Mouse (Mus musculus): Measurements from ENCODE around the gene Zfp944. TPM values are rescaled to one million over a fixed set of nuclear protein-coding genes. Genes with fewer than 3 reads are reported as not detected.

Zfp944 gene
- polyA plus RNA-seq (2015; fragmentation: Illumina TruSeq; extraction: RNeasy Lipid Tissue Mini Kit (QIAGEN cat#74804); ENCODE audit: low read depth, low replicate concordance): 11.5 TPM

DNA sequence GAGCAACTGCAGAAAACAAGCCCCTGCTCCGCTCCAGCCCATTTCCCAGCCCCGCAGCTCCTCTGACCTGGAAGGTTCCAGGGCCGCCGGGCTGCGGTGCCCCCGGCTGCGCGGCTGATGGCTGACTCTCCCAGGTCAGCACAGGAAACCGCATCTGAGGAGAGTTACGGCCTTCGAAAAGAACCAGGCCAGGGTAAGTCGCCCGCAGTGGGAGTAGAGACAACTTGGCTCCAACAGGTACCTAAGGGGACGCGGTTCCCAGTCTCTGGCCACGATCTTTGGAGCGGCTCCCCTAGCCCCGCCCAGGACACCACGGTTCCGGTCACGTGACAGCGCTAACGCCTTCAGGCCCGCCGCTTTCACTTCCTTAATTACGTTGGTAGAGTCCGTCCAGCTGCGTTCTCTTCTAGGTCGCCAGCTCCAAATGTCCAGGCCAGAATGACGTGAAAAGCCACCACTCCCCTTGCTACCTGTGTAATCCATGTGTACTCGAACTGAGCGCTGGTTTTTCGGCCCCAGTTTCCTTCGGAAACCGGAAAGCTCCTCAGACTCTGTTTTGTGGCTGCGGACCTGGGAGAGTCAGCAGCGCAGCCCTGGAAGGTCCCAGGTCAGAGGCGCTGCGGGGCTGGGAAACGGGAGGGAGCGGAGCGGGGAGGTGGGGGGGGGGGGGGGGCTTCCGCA lies at the start of gene Zfp944, which contains the start of gene Zfp758:
Gene Zfp944 (minus strand): TSS at position 300 of the 681 bp plus-strand sequence.
Gene Zfp758 (plus strand): TSS at position 353 of the 681 bp plus-strand sequence.

DNA sequence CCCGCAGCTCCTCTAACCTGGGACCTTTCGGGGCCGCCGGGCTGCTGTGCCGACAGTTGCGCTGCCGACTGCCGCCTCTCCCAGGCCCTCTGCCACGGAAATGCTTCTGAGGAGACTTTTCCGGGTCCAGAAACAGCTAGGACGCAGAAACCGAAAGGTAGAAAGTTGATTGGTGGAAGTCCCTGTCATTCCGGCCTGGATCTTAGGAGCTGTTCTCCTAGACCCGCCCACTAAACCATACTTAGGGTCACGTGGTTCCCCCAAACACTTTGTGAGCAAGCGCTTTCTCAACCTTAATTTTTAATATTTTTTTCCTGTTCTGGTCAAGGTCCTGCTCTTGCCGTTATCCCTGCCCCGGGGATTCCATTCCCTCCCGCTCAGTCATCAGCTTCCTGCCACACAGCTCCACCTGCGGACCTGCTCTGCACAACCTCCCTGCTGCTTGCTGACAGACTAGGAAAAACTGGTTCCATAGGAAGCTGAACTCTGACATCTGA lies 46.4 kb downstream of the Zfp944 start, which contains the start of gene CT030661.1:
Gene CT030661.1 (minus strand): TSS at position 108 of the 497 bp plus-strand sequence.

Other genes starting within 250 kb of the Zfp944 start
- gene Zfp947, start 195.2 kb downstream of the Zfp944 start, polyA plus RNA-seq (2015; fragmentation: Illumina TruSeq; extraction: RNeasy Lipid Tissue Mini Kit (QIAGEN cat#74804); ENCODE audit: low read depth, low replicate concordance): 0.70 TPM
- 4.9 TPM for gene Zfp994, start 135.8 kb downstream of the Zfp944 start, polyA plus RNA-seq (2015; fragmentation: Illumina TruSeq; extraction: RNeasy Lipid Tissue Mini Kit (QIAGEN cat#74804); ENCODE audit: low read depth, low replicate concordance)
- gene CT030661.1, start 46.6 kb downstream of the Zfp944 start, polyA plus RNA-seq (2015; fragmentation: Illumina TruSeq; extraction: RNeasy Lipid Tissue Mini Kit (QIAGEN cat#74804); ENCODE audit: low read depth, low replicate concordance): 16.3 TPM
- gene Zfp758, start 53 bp upstream of the Zfp944 start, polyA plus RNA-seq (2015; fragmentation: Illumina TruSeq; extraction: RNeasy Lipid Tissue Mini Kit (QIAGEN cat#74804); ENCODE audit: low read depth, low replicate concordance): 14.6 TPM
- 19.9 TPM for gene Zfp946, start 62.8 kb upstream of the Zfp944 start, polyA plus RNA-seq (2015; fragmentation: Illumina TruSeq; extraction: RNeasy Lipid Tissue Mini Kit (QIAGEN cat#74804); ENCODE audit: low read depth, low replicate concordance)
- gene Vmn2r111, start 212.1 kb upstream of the Zfp944 start, polyA plus RNA-seq (2015; fragmentation: Illumina TruSeq; extraction: RNeasy Lipid Tissue Mini Kit (QIAGEN cat#74804); ENCODE audit: low read depth, low replicate concordance): not detected
- not detected for gene Vmn2r112, start 239.6 kb upstream of the Zfp944 start, polyA plus RNA-seq (2015; fragmentation: Illumina TruSeq; extraction: RNeasy Lipid Tissue Mini Kit (QIAGEN cat#74804); ENCODE audit: low read depth, low replicate concordance)

All from brain, adult 10 weeks (tissue).